Mouse (Mus musculus): ENCODE data around the gene Sync.

GRCm38 (mm10) chr4:129341888-129342287 lies 54.5 kb downstream of the Sync start:
- TF ChIP-seq CTCF (IDR thresholded peaks at IDR 0.05 in 2 of 3, conservative IDR thresholded peaks at IDR 0.05 in 1 of 3; ENCODE audit: control insufficient read depth in 1 of 3, insufficient read depth in 1 of 3, low read depth in 2 of 3, low read length in 3 of 3, poor library complexity in 1 of 3, severe bottlenecking in 1 of 3) (peak; percentile 45 to 49 (median 49)), USF2 (IDR thresholded peaks at IDR 0.05; ENCODE audit: borderline replicate concordance in 1 of 2, insufficient read depth in 1 of 2, low read depth in 1 of 2, low read length in 2 of 2) (no peak), BHLHE40 (IDR thresholded peaks at IDR 0.05; ENCODE audit: borderline replicate concordance, low read depth, low read length) (no peak), MYC (IDR thresholded peaks at IDR 0.05; ENCODE audit: low read depth, low read length) (no peak), POLR2A (IDR thresholded peaks at IDR 0.05; ENCODE audit: control insufficient read depth in 1 of 2, insufficient read depth in 1 of 2, low read depth in 1 of 2, low read length in 2 of 2, poor library complexity in 1 of 2) (no peak), MAFK (IDR thresholded peaks at IDR 0.05; ENCODE audit: borderline replicate concordance, low read depth, low read length) (no peak), ZKSCAN1 (IDR thresholded peaks at IDR 0.05; ENCODE audit: low read depth, low read length) (no peak), ZC3H11A (IDR thresholded peaks at IDR 0.05; ENCODE audit: low read depth, low read length) (no peak), TCF12 (IDR thresholded peaks at IDR 0.05; ENCODE audit: low read depth, low read length) (no peak)

Measured in MEL (cell line).